Mouse (Mus musculus): Measurements from ENCODE around the gene Phxr2. TPM values are rescaled to one million over a fixed set of nuclear protein-coding genes. Genes with fewer than 3 reads are reported as not detected.

The Phxr2 gene
- polyA plus RNA-seq, 1 experiment from 2014 or later, result 0.16 TPM

- no peak; the same call in 1 of the 2 replicates for ATAC-seq (ENCODE audit: low FRiP score, low read depth)
- H3K4me1 ChIP-seq, result peaks cover 8% of the 10 kb centered on the region
- H3K36me3 ChIP-seq, result peaks cover 25% of the 10 kb centered on the region
- no peaks in the 10 kb centered on the region for H3K27me3 ChIP-seq (replicated peaks)
- H3K4me2 ChIP-seq (replicated peaks), result no peak overlapping the region
- no peak overlapping the region for H3K9ac ChIP-seq
- no peak overlapping the region for H3K27ac ChIP-seq
- no peak overlapping the region for H3K4me3 ChIP-seq
- H3K9me3 ChIP-seq, result no peaks in the 10 kb centered on the region
- 62% methylated on average over 6 of the region's 6 CpGs for WGBS
Measured at GRCm38 (mm10) chr10:99130611-99131010, 4.5 kb upstream of the Phxr2 start.

- H3K4me1 ChIP-seq, result peaks cover 8% of the 10 kb centered on the region
- H3K36me3 ChIP-seq, result peaks cover 18% of the 10 kb centered on the region
- no peak for ATAC-seq (ENCODE audit: low FRiP score, low read depth)
- H3K9ac ChIP-seq, result no peak overlapping the region
- no peaks in the 10 kb centered on the region for H3K9me3 ChIP-seq
- H3K4me2 ChIP-seq (replicated peaks), result no peak overlapping the region
- H3K27me3 ChIP-seq (replicated peaks), result no peaks in the 10 kb centered on the region
- WGBS, result 80% methylated on average over 11 of the region's 11 CpGs
- H3K27ac ChIP-seq, result no peak overlapping the region
- H3K4me3 ChIP-seq, result no peak overlapping the region
Measured at GRCm38 (mm10) chr10:99127691-99128261, 1.7 kb upstream of the Phxr2 start.

GRCm38 (mm10) chr10:99126954-99127353, 829 bp upstream of the Phxr2 start:
- no peak overlapping the region for H3K27ac ChIP-seq
- H3K4me2 ChIP-seq (replicated peaks), result no peak overlapping the region
- no peaks in the 10 kb centered on the region for H3K27me3 ChIP-seq (replicated peaks)
- no peak for ATAC-seq (ENCODE audit: low FRiP score, low read depth)
- no peak overlapping the region for H3K9ac ChIP-seq
- 91% methylated on average over 14 of the region's 14 CpGs for WGBS
- peaks cover 13% of the 10 kb centered on the region for H3K36me3 ChIP-seq
- H3K4me3 ChIP-seq, result no peak overlapping the region
- H3K4me1 ChIP-seq, result peaks cover 8% of the 10 kb centered on the region
- no peaks in the 10 kb centered on the region for H3K9me3 ChIP-seq

- ATAC-seq (ENCODE audit: low FRiP score, low read depth), result no peak
- Histone ChIP-seq H3K27ac (no peak overlapping the region), H3K4me3 (no peak overlapping the region), H3K36me3 (no peaks in the 10 kb centered on the region), H3K27me3 (replicated peaks) (no peaks in the 10 kb centered on the region), H3K4me1 (peaks cover 3% of the 10 kb centered on the region; the same call in 1 of the 2 replicates), H3K4me2 (replicated peaks) (no peak overlapping the region), H3K9ac (no peak overlapping the region), H3K9me3 (no peaks in the 10 kb centered on the region)
- WGBS, result 95% methylated on average over 4 of the region's 4 CpGs
Measured at GRCm38 (mm10) chr10:99119471-99119870, 6.7 kb downstream of the Phxr2 start.

- H3K4me1 ChIP-seq, result peaks cover 3% of the 10 kb centered on the region; the same call in 1 of the 2 replicates
- no peaks in the 10 kb centered on the region for H3K27me3 ChIP-seq (replicated peaks)
- H3K27ac ChIP-seq, result no peak overlapping the region
- H3K9ac ChIP-seq, result no peak overlapping the region
- no peak overlapping the region for H3K4me3 ChIP-seq
- no peaks in the 10 kb centered on the region for H3K36me3 ChIP-seq
- no peak for ATAC-seq (ENCODE audit: low FRiP score, low read depth)
- 85% methylated on average over 6 of the region's 6 CpGs for WGBS
- no peak overlapping the region for H3K4me2 ChIP-seq (replicated peaks)
- no peaks in the 10 kb centered on the region for H3K9me3 ChIP-seq
Measured at GRCm38 (mm10) chr10:99118697-99119096, 7.4 kb downstream of the Phxr2 start.

GRCm38 (mm10) chr10:99117876-99118275, 8.2 kb downstream of the Phxr2 start:
- H3K9me3 ChIP-seq, result no peaks in the 10 kb centered on the region
- no peak overlapping the region for H3K4me2 ChIP-seq (replicated peaks)
- ATAC-seq (ENCODE audit: low FRiP score, low read depth), result no peak
- H3K4me1 ChIP-seq, result peaks cover 3% of the 10 kb centered on the region; the same call in 1 of the 2 replicates
- no peak overlapping the region for H3K27ac ChIP-seq
- WGBS, result 82% methylated on average over 10 of the region's 10 CpGs
- H3K27me3 ChIP-seq (replicated peaks), result no peaks in the 10 kb centered on the region
- H3K9ac ChIP-seq, result no peak overlapping the region
- no peaks in the 10 kb centered on the region for H3K36me3 ChIP-seq
- no peak overlapping the region for H3K4me3 ChIP-seq

- no peaks in the 10 kb centered on the region for H3K36me3 ChIP-seq
- H3K4me2 ChIP-seq (replicated peaks), result no peak overlapping the region
- no peak overlapping the region for H3K4me3 ChIP-seq
- H3K27me3 ChIP-seq (replicated peaks), result no peaks in the 10 kb centered on the region
- no peaks in the 10 kb centered on the region for H3K9me3 ChIP-seq
- 82% methylated on average over 16 of the region's 16 CpGs for WGBS
- no peak for ATAC-seq (ENCODE audit: low FRiP score, low read depth)
- no peak overlapping the region for H3K9ac ChIP-seq
- peaks cover 3% of the 10 kb centered on the region; the same call in 1 of the 2 replicates for H3K4me1 ChIP-seq
- H3K27ac ChIP-seq, result no peak overlapping the region
Measured at GRCm38 (mm10) chr10:99116650-99117615, 9.2 kb downstream of the Phxr2 start.

GRCm38 (mm10) chr10:99116237-99116632, 9.9 kb downstream of the Phxr2 start:
- no peak overlapping the region for H3K4me3 ChIP-seq
- peaks cover 3% of the 10 kb centered on the region; the same call in 1 of the 2 replicates for H3K36me3 ChIP-seq
- no peak overlapping the region for H3K9ac ChIP-seq
- H3K4me1 ChIP-seq, result peaks cover 3% of the 10 kb centered on the region; the same call in 1 of the 2 replicates
- no peak overlapping the region for H3K27ac ChIP-seq
- 0 out of 2 replicates have a peak overlapping the region, but pooled peaks have one; percentile 7 for H3K4me2 ChIP-seq (replicated peaks)
- no peaks in the 10 kb centered on the region for H3K9me3 ChIP-seq
- no peaks in the 10 kb centered on the region for H3K27me3 ChIP-seq (replicated peaks)
- no peak for ATAC-seq (ENCODE audit: low FRiP score, low read depth)
- 66% methylated on average over 8 of the region's 8 CpGs for WGBS

- H3K27me3 ChIP-seq (replicated peaks), result no peaks in the 10 kb centered on the region
- no peak for ATAC-seq (ENCODE audit: low FRiP score, low read depth)
- peaks cover 3% of the 10 kb centered on the region; the same call in 1 of the 2 replicates for H3K4me1 ChIP-seq
- no peak overlapping the region for H3K9ac ChIP-seq
- H3K27ac ChIP-seq, result no peak overlapping the region
- 0 out of 2 replicates have a peak overlapping the region, but pooled peaks have one; percentile 7 for H3K4me2 ChIP-seq (replicated peaks)
- peaks cover 9% of the 10 kb centered on the region; the same call in 1 of the 2 replicates for H3K36me3 ChIP-seq
- H3K4me3 ChIP-seq, result no peak overlapping the region
- 52% methylated on average over 18 of the region's 18 CpGs for WGBS
- H3K9me3 ChIP-seq, result no peaks in the 10 kb centered on the region
Measured at GRCm38 (mm10) chr10:99115471-99116236, 10.5 kb downstream of the Phxr2 start.

GRCm38 (mm10) chr10:99114295-99114694, 11.8 kb downstream of the Phxr2 start:
- Histone ChIP-seq H3K27me3 (replicated peaks) (no peaks in the 10 kb centered on the region), H3K9ac (no peak overlapping the region), H3K4me2 (replicated peaks) (no peak overlapping the region), H3K4me3 (no peak overlapping the region), H3K4me1 (peaks cover 3% of the 10 kb centered on the region; the same call in 1 of the 2 replicates), H3K27ac (no peak overlapping the region), H3K36me3 (peaks cover 19% of the 10 kb centered on the region), H3K9me3 (no peaks in the 10 kb centered on the region)
- no peak for ATAC-seq (ENCODE audit: low FRiP score, low read depth)
- WGBS, result 77% methylated on average over 8 of the region's 8 CpGs

GRCm38 (mm10) chr10:99113533-99113932, 12.6 kb downstream of the Phxr2 start:
- Histone ChIP-seq H3K4me1 (peaks cover 7% of the 10 kb centered on the region), H3K36me3 (peaks cover 21% of the 10 kb centered on the region), H3K27ac (no peak overlapping the region), H3K4me3 (no peak overlapping the region), H3K9ac (no peak overlapping the region), H3K4me2 (replicated peaks) (no peak overlapping the region), H3K9me3 (no peaks in the 10 kb centered on the region), H3K27me3 (replicated peaks) (no peaks in the 10 kb centered on the region)
- 45% methylated on average over 3 of the region's 3 CpGs for WGBS
- no peak for ATAC-seq (ENCODE audit: low FRiP score, low read depth)
